Mouse (Mus musculus) Patski (cell line): ENCODE measurements at regions not wholly inside any gene's neighbourhood (a gene's known extent, or its start where the extent isn't known, plus 50 kb on each side); places are given as distances from the start of the nearest gene placed in this dataset.

Experiments
- ATAC-seq: fragments of 100-300 bp; one replicate; pipeline ENCODE4 v1.8.0; 2021
- CTCF ChIA-PET: fragments of 350-600 bp; sonication (Branson Sonifier 250); formaldehyde crosslinking; loops from one replicate; lab custom pipeline; 2022; ENCODE audit warnings: inconsistent platforms; lab: Charles Lee
- POLR2A ChIA-PET: fragments of 350-600 bp; sonication (Branson Sonifier 250); formaldehyde crosslinking; loops from one replicate; lab custom pipeline; 2022; ENCODE audit warnings: antibody characterized with exemption, inconsistent platforms; lab: Charles Lee
- DNase-seq: peaks from one replicate; pipeline ENCODE4 v3.0.0-alpha.2; 2011; ENCODE audit warnings: low read depth, low spot score
- H3K27me3 ChIP-seq: fragments of 371-371 bp; one replicate; pipeline ENCODE4 v1.5.1; 2021
- CTCF ChIP-seq: fragments of 100-300 bp; IDR thresholded peaks from one replicate; pipeline ENCODE4 v1.5.1; 2021
- in situ Hi-C: fragments of 300-500 bp; cut with MboI; formaldehyde crosslinking; loops from 3 replicates; pipeline ENCODE4 v1.11.1; 2018; ENCODE audit warnings: low pct_unique_long_range_greater_than_20kb, mixed read lengths

GRCm38 (mm10) chr6:111730381-111730780 is 543.2 kb upstream of the Lmcd1 start:
- ATAC-seq (no peak), DNase-seq (no peak)
- in situ Hi-C loops: no loop called here
- CTCF ChIA-PET: no interaction called here
- TF ChIP-seq CTCF: no peak
- no peaks in the 10 kb centered on the region for H3K27me3 ChIP-seq
- POLR2A ChIA-PET: no interaction called here

- H3K27me3 ChIP-seq: no peaks in the 10 kb centered on the region
- CTCF ChIA-PET: no interaction called here
- ATAC-seq (no peak), DNase-seq (no peak)
- in situ Hi-C loops: no loop called here
- TF ChIP-seq CTCF: no peak
- POLR2A ChIA-PET: no interaction called here
These were observed 539.6 kb upstream of the Lmcd1 start for GRCm38 (mm10) chr6:111733926-111734325.

- ATAC-seq (no peak), DNase-seq (no peak)
- POLR2A ChIA-PET: no interaction called here
- in situ Hi-C loops: no loop called here
- CTCF ChIA-PET: no interaction called here
- no peaks in the 10 kb centered on the region for H3K27me3 ChIP-seq
- no peak for TF ChIP-seq CTCF
These were observed 534.6 kb upstream of the Lmcd1 start for GRCm38 (mm10) chr6:111738983-111739382.

DNA sequence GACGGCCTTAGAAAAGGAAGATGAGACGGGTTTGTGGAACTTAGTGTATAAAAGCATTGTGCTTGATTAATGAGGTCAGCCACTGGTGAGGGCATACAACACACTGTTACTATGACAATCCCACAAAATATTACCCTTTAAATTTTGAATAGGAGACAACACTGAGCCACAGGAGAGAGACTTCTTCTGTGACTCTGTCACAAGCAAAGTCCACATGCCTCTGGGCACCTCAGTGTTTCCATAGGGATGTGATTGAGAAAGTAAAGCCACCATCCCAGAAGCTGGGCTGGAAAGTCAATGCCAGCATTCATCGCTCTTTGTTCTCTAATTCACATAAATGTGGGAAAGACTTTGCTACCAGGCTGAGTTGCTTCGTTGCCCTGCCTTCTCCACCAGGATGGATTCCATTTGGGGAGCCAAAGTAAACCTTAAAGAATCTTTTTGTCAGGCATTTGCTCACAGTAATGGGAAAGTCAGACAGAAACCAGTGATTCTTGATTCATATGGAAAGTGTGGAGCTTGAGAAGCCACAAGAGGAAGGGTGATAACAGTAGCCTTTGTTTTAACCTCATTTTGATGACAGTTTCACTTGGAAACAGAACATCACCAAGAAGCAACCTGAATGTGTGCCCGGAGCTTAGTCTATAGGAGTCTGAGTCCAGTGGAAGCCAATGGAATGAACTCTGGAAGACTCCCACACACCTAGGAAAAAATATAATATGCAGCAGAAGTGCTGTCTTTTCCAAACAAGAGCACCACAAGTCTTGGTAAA is 491.7 kb upstream of the Lmcd1 start:
- ATAC-seq (no peak), DNase-seq (no peak)
- POLR2A ChIA-PET: no interaction called here
- CTCF ChIA-PET: no interaction called here
- in situ Hi-C loops: no loop called here
- H3K27me3 ChIP-seq: no peaks in the 10 kb centered on the region
- TF ChIP-seq CTCF: no peak

DNA sequence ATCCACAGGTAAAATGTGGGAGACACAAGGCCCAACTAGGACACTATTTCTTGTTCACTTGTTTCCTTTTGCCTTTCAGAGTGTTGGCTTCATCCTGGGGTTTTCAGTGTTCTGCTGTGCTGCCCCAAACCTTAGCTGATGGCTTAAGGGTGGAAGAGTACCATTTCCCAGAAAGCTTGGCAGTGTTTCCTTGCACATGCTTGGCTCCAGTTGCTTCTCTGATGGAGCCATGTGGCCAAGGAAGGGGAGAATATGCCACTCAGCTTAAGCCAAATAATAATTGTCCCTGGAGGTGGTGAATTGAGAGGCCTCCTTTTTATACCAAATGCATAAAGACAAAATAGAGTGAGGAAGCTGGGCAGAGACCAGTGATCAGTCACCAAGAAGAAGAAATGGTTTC is 464.9 kb upstream of the Lmcd1 start:
- ChIA-PET CTCF (no interaction called here), POLR2A (no interaction called here)
- in situ Hi-C loops: no loop called here
- H3K27me3 ChIP-seq: no peaks in the 10 kb centered on the region
- DNase-seq (no peak), ATAC-seq (no peak)
- no peak for TF ChIP-seq CTCF

DNA sequence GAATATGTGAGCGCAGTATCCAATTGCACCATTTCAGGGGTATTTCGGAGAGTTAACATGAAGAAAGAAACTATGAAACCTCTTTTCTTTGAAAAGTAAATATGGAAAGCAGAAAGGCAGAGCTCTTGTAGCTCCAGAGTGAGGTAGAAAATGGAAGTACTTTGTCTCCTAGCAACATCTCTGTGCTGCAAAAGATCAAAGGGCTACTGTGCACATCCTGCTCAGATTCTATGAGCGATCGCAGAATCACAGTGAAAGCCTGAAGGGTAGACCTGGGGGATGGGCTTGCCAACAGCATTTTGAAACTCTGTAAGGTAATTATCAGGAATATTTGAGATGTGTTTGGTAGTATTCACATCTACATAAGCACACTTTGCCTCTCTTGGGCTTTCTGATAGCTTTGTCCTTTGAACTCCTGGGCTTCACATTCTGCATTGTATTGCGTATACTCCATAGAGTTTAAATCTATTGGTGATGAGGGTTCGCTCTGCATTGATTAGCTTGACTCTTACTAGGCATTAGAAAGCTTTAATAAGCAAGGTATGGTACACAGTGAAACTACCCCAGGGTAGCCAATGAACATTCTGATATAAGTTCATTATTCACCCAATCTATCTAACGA is 459.5 kb upstream of the Lmcd1 start:
- no peak for ATAC-seq
- CTCF ChIA-PET: no interaction called here
- POLR2A ChIA-PET: no interaction called here

DNA sequence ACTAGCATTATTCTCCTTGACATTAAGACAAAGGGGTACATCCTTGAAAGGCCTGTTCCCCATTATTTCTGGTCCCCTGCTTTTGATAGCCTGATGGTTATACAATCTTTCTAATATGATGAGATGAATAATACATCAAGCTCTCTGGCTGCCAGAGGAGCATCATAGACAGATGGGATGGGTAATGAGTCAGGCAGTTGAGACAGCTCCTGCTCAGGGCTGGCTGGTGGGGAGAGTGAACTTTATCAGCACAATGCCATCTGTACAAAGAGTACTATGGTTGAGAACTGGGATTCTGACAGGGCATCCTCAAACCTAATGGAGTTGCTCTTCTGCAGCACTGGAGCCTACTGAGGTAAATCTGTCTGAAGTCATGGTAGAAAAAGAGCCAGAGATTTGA is 458.4 kb upstream of the Lmcd1 start:
- in situ Hi-C loops: no loop called here
- ChIA-PET POLR2A (no interaction called here), CTCF (no interaction called here)
- no peaks in the 10 kb centered on the region for H3K27me3 ChIP-seq
- ATAC-seq (no peak), DNase-seq (no peak)
- no peak for TF ChIP-seq CTCF

More for the DNA sequence above, 459.5 kb upstream of the Lmcd1 start:
- in situ Hi-C loops: no loop called here
- DNase-seq: no peak
- H3K27me3 ChIP-seq: no peaks in the 10 kb centered on the region
- no peak for TF ChIP-seq CTCF

DNA sequence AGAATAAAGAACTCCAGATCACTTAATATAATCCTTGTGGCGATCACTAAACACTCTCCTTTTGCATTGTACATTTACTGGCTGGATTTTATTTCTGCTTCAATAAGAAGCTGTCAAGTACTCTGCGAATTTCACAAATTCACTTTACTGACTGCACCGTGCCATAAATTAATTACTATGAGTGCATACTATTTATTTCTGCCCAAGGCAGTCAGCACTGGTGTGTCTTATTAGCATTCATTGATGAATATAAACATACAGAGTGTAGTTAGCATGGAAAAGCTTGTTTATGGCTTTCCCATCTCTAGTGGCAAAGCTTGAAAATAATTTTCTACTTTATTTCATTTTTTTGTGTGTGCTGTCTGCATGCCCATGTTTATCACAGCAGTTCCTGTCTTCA is 453.3 kb upstream of the Lmcd1 start:
- ChIA-PET POLR2A (no interaction called here), CTCF (no interaction called here)
- no peak for TF ChIP-seq CTCF
- no peaks in the 10 kb centered on the region for H3K27me3 ChIP-seq
- no peak for ATAC-seq
- DNase-seq: no peak
- in situ Hi-C loops: no loop called here

DNA sequence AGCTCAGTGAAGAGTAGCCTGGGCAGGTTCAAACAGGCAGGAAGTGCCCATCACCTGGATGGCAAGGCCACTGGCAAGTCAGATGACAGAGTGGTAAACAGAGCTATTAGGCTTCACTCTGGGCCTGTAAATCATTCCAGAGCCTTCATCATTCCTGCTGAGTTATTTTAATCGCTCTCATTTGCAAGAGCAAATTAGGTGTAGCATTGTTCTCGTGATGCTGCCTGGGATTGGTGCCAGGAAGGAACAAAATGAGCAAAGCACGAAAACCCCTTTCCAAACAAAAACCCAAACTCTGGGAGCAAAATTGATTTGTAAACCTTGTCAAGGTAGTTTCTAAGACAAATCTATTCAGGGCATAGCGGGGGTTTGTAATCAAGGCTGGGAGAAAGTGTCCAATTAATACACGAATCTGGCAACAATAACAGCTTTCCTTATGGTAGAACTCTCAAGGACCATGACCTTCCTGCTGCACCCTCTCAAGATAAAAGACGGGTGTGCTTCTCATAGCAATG is 429.2 kb upstream of the Lmcd1 start:
- in situ Hi-C loops: no loop called here
- POLR2A ChIA-PET: no interaction called here
- H3K27me3 ChIP-seq: peaks cover 11% of the 10 kb centered on the region
- TF ChIP-seq CTCF: no peak
- DNase-seq (no peak), ATAC-seq (no peak)
- CTCF ChIA-PET: interaction anchor here (1.0 kb wide), 1 partner anchor 11 kb away, joined by 3 read pairs; no protein-coding TSS in a partner anchor

DNA sequence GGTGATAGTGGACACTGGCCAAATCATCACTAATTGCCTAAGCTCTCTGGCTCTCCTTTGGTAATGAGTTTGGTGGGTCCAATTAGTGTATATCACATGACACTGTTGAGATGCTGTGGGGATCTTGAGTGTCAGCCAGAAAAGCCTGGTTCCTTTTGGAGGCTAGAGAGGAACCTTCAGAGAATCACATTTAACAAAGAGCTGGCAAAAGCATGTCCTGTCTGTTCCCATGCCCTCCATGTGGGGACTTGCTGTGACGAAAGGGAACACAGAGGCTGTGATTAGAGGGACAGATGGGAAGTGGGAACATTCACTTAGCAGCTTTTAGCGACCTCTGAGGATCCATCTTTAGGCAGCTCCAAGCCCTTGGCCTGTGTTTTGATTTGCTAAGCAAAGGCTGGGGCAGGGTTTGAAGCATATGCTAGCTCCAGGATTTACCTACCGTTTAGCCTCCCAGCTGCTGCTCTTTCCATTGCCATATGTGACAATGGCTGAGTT is 407.4 kb upstream of the Lmcd1 start:
- no peaks in the 10 kb centered on the region for H3K27me3 ChIP-seq
- no peak for TF ChIP-seq CTCF
- in situ Hi-C loops: no loop called here
- ChIA-PET POLR2A (no interaction called here), CTCF (no interaction called here)
- no peak for DNase-seq
- ATAC-seq: no peak

- peaks cover 11% of the 10 kb centered on the region for H3K27me3 ChIP-seq
- TF ChIP-seq CTCF: no peak
- DNase-seq (no peak), ATAC-seq (no peak)
- ChIA-PET POLR2A (no interaction called here), CTCF (interaction anchor here (1.1 kb wide), 1 partner anchor 9 kb away, joined by 3 read pairs; no protein-coding TSS in a partner anchor)
- in situ Hi-C loops: no loop called here
These were observed 391.0 kb upstream of the Lmcd1 start for GRCm38 (mm10) chr6:111882557-111882956.
